Mouse (Mus musculus) subcutaneous adipose tissue, adult 2 months (tissue): ENCODE data around the gene 4932429P05Rik. TPM values are rescaled to one million over a fixed set of nuclear protein-coding genes. Genes with fewer than 3 reads are reported as not detected.

Source experiments
- polyA plus RNA-seq: library from polyadenylated mRNA; depleted of rRNA; stranded (reverse); fragments of >200 nt; gene quantifications from 2 replicates; pipeline ENCODE4 v1.2.3, GENCODE M21; 2012; ENCODE audit warnings: low replicate concordance; rRNA removed

Gene 4932429P05Rik
- polyA plus RNA-seq: not detected in 2 replicates

DNA sequence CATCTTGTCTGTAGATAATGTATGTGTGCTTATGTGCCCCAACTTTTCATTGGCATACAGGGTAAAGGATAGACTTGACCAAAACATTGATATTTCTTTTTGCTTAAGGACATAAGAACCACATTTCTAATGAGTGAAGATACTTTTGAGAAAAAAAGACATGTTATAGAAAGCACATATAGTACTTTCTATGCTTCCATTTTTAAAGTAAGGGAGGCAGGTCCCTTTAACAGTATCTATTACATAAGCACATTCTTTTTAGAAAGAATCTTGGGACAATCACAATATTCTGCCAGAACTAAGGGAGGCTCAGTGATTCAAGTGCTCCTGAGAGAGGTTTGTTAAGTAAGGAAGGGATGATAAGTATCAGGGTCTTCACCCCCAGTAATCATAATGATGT, at the start of gene 4932429P05Rik:
Gene 4932429P05Rik, plus strand, starts transcription at position 301 of the 400 bp plus-strand sequence.

Other genes with a start within 250 kb of the 4932429P05Rik start
- gene 4930415L06Rik, start 180.6 kb downstream of the 4932429P05Rik start, polyA plus RNA-seq: not detected in 2 replicates